20 mouse cellular contexts compared by ENCODE assay signal in the genomic region with DNA sequence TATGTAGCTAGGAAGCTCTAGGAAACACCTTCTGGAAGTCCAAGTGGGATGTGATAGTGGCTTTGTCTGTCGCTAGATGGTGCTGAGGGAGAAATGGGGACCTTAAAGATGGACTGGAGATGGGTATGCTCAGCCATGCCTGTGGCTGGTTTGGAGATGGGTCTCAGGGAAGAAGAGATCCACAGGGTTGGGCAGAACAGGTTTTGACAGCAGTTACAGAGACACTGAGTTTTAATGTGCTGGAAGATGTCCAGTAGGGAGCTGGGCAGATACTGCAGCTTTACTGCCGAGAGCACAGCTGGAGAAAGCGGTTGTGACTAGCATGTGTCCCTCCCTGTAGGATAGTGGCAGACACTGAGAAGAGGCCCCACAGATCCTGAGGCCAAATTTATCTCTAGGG. TPM values are rescaled to one million over a fixed set of nuclear protein-coding genes. Genes with fewer than 3 reads are reported as not detected.
DNase-seq lines count a peak whose midpoint lies in the region; ATAC-seq and TF ChIP-seq lines count a peak whose summit lies in the region.
"Had no signal": no experiment of that assay in that cellular context is flagged by ENCODE, and none has a peak within 500 bp of the region (broad histone marks: within the 10 kb centered on the region; RNA-seq: fewer than 3 reads in every experiment).

No protein-coding gene starts in this region.

- H3K4me2 ChIP-seq in forebrain, embryonic 15.5 days (replicated peaks): no peak overlapping the region
- H3K4me2 ChIP-seq in forebrain, embryonic 12.5 days: no peak overlapping the region
- no peak overlapping the region for H3K4me2 ChIP-seq in lung, embryonic 14.5 days
- H3K4me2 ChIP-seq: heart, embryonic 13.5 days; hindbrain, embryonic 12.5 days; stomach, embryonic 15.5 days had no signal

- peak; percentile 67 for DNase-seq in lung, embryonic 14.5 days
- DNase-seq in lung, adult 18-20 months: no peak
- DNase-seq in MEL-GATA-1-ER (ENCODE audit: extremely low read depth, low read depth): peak; percentile 26
- DNase-seq in retina, embryonic 14.5 days (ENCODE audit: low spot score): peak; percentile 23
- no peak for DNase-seq in Muller cell, postnatal 12 days (ENCODE audit: inconsistent ontology term)
- DNase-seq: adrenal gland, adult 8-10 months; cerebellum, adult 8-10 months; kidney, adult 2 months; kidney, postnatal 36 days; left cerebral cortex, postnatal 4 days; right cerebral cortex, adult 18-20 months; spleen, adult 18-20 months; thymus, postnatal 25 days had no signal

- no peak overlapping the region for H3K9ac ChIP-seq in forebrain, embryonic 15.5 days (replicated peaks)
- H3K9ac ChIP-seq in forebrain, embryonic 12.5 days: no peak overlapping the region
- H3K9ac ChIP-seq in lung, embryonic 14.5 days: no peak overlapping the region
- H3K9ac ChIP-seq: heart, embryonic 13.5 days; hindbrain, embryonic 12.5 days; liver, embryonic 14.5 days; stomach, embryonic 15.5 days had no signal

- H3K9me3 ChIP-seq in forebrain, embryonic 15.5 days: no peaks in the 10 kb centered on the region
- H3K9me3 ChIP-seq in forebrain, embryonic 12.5 days: no peaks in the 10 kb centered on the region
- H3K9me3 ChIP-seq in lung, embryonic 14.5 days (ENCODE audit: low read depth, low read length): no peaks in the 10 kb centered on the region
- H3K9me3 ChIP-seq: heart, embryonic 13.5 days; hindbrain, embryonic 12.5 days; stomach, embryonic 15.5 days had no signal

- 71% methylated on average over 3 of the region's 3 CpGs for WGBS in forebrain, embryonic 15.5 days
- WGBS in forebrain, embryonic 12.5 days: 69% methylated on average over 3 of the region's 3 CpGs
- 40% methylated on average over 3 of the region's 3 CpGs for WGBS in lung, embryonic 14.5 days

- no peak for TF ChIP-seq CTCF in lung, embryonic 14.5 days (IDR thresholded peaks at IDR 0.05; ENCODE audit: low read depth)

- peaks cover 14% of the 10 kb centered on the region for H3K4me1 ChIP-seq in forebrain, embryonic 15.5 days
- peaks cover 5% of the 10 kb centered on the region; the same call in 1 of the 2 replicates for H3K4me1 ChIP-seq in forebrain, embryonic 12.5 days
- H3K4me1 ChIP-seq in lung, embryonic 14.5 days (ENCODE audit: insufficient read depth): no peaks in the 10 kb centered on the region
- H3K4me1 ChIP-seq: stomach, embryonic 15.5 days had no signal

- H3K27me3 ChIP-seq in forebrain, embryonic 15.5 days: no peaks in the 10 kb centered on the region
- no peaks in the 10 kb centered on the region for H3K27me3 ChIP-seq in forebrain, embryonic 12.5 days
- no peaks in the 10 kb centered on the region for H3K27me3 ChIP-seq in lung, embryonic 14.5 days (ENCODE audit: insufficient read depth, low read length)
- H3K27me3 ChIP-seq: heart, embryonic 13.5 days; hindbrain, embryonic 12.5 days; stomach, embryonic 15.5 days had no signal

- no peaks in the 10 kb centered on the region for H3K36me3 ChIP-seq in forebrain, embryonic 15.5 days
- H3K36me3 ChIP-seq in forebrain, embryonic 12.5 days (replicated peaks): no peaks in the 10 kb centered on the region
- H3K36me3 ChIP-seq in lung, embryonic 14.5 days (ENCODE audit: insufficient read depth): no peaks in the 10 kb centered on the region
- H3K36me3 ChIP-seq: heart, embryonic 13.5 days; hindbrain, embryonic 12.5 days; stomach, embryonic 15.5 days had no signal

- H3K27ac ChIP-seq in forebrain, embryonic 15.5 days (replicated peaks): 0 out of 2 replicates have a peak overlapping the region, but pooled peaks have one; percentile 39
- no peak overlapping the region for H3K27ac ChIP-seq in forebrain, embryonic 12.5 days
- H3K27ac ChIP-seq in lung, embryonic 14.5 days (ENCODE audit: low read depth): no peak overlapping the region
- H3K27ac ChIP-seq: heart, embryonic 13.5 days; hindbrain, embryonic 12.5 days; liver, embryonic 14.5 days; stomach, embryonic 15.5 days had no signal

- H3K4me3 ChIP-seq in forebrain, embryonic 15.5 days: no peak overlapping the region
- H3K4me3 ChIP-seq in forebrain, embryonic 12.5 days (replicated peaks): no peak overlapping the region
- no peak overlapping the region for H3K4me3 ChIP-seq in lung, embryonic 14.5 days (ENCODE audit: low read depth, low read length)
- H3K4me3 ChIP-seq: heart, embryonic 13.5 days; hindbrain, embryonic 12.5 days; stomach, embryonic 15.5 days had no signal

- ATAC-seq in forebrain, embryonic 15.5 days (replicated peaks): no peak
- ATAC-seq in forebrain, embryonic 12.5 days (ENCODE audit: low FRiP score): no peak
- ATAC-seq in lung, embryonic 14.5 days (ENCODE audit: insufficient read depth): no peak; the same call in 1 of the 2 replicates

RNA-seq across cellular contexts. Expression of gene Kcnc4, which starts 21.3 kb away (rescaled TPM):
- 1.6 and 1.8 TPM in 2 replicates for polyA plus RNA-seq in forebrain, embryonic 15.5 days (2015; fragmentation: Nextera tagmentation; extraction: Ambion mirVana)
- polyA plus RNA-seq in forebrain, embryonic 12.5 days (2016; fragmentation: Nextera tagmentation; extraction: Ambion mirVana): 0.32 and 0.47 TPM in 2 replicates
- polyA plus RNA-seq in lung, embryonic 14.5 days (2014; fragmentation: Nextera tagmentation; extraction: Ambion mirVana): 0.07 and 0.18 TPM in 2 replicates
- polyA plus RNA-seq: C2C12; liver, embryonic 14.5 days; stomach, embryonic 15.5 days had no signal

RNA-seq across cellular contexts. Expression of gene Slc6a17, which starts 37.2 kb away (rescaled TPM):
- 17.2 and 19.6 TPM in 2 replicates for polyA plus RNA-seq in forebrain, embryonic 15.5 days (2015; fragmentation: Nextera tagmentation; extraction: Ambion mirVana)
- 5.7 and 8.3 TPM in 2 replicates for polyA plus RNA-seq in forebrain, embryonic 12.5 days (2016; fragmentation: Nextera tagmentation; extraction: Ambion mirVana)
- 3.6 and 4.2 TPM in 2 replicates for polyA plus RNA-seq in lung, embryonic 14.5 days (2014; fragmentation: Nextera tagmentation; extraction: Ambion mirVana)

Comparison
In these comparisons a context has a peak if more than half of its experiments do, and no peak if none do; other contexts are left out.
1. DNase-seq: peak in lung, embryonic 14.5 days (single experiment), MEL-GATA-1-ER (single experiment) and retina, embryonic 14.5 days (single experiment); none in lung, adult 18-20 months (0 of 2) and Muller cell, postnatal 12 days (single experiment).